Mouse (Mus musculus) heart, embryonic 16.5 days (tissue): ENCODE data around the gene Irf2. TPM values are rescaled to one million over a fixed set of nuclear protein-coding genes. Genes with fewer than 3 reads are reported as not detected.

Source experiments
- ATAC-seq: fragments of 200-750 bp; cut with Nextera tagmentation; replicated peaks from 2 replicates; pipeline ENCODE4 v1.8.0; 2017; ENCODE audit warnings: moderate number of reproducible peaks; ENCODE audit not compliant: insufficient read depth, low FRiP score; ENCODE audit errors: extremely low read depth
- H3K27ac ChIP-seq: fragments of 300-500 bp; sonication (generic); 2 replicates; pipeline ENCODE4 v1.5.1; 2014; ENCODE audit warnings: mild to moderate bottlenecking, low read length, control low read depth, moderate library complexity
- H3K27me3 ChIP-seq: fragments of 300-500 bp; sonication (generic); 2 replicates; pipeline ENCODE4 v1.6.1; 2014; ENCODE audit warnings: low read length, mixed read lengths; ENCODE audit not compliant: control insufficient read depth, insufficient read depth
- H3K36me3 ChIP-seq: fragments of 300-500 bp; sonication (generic); 2 replicates; pipeline ENCODE4 v1.6.1; 2014; ENCODE audit not compliant: control insufficient read depth, insufficient read depth
- H3K4me1 ChIP-seq: fragments of 300-500 bp; sonication (generic); 2 replicates; pipeline ENCODE4 v1.6.1; 2014; ENCODE audit warnings: low read length, mixed read lengths; ENCODE audit not compliant: control insufficient read depth, insufficient read depth
- H3K4me2 ChIP-seq: fragments of 300-500 bp; sonication (generic); 2 replicates; pipeline ENCODE4 v1.6.1; 2014; ENCODE audit warnings: low read depth, mild to moderate bottlenecking, control low read depth, low read length
- H3K4me3 ChIP-seq: fragments of 300-500 bp; sonication (generic); 2 replicates; pipeline ENCODE4 v1.5.1; 2014; ENCODE audit warnings: mild to moderate bottlenecking, control low read depth, low read length
- H3K9ac ChIP-seq: fragments of 300-500 bp; sonication (generic); 2 replicates; pipeline ENCODE4 v1.6.1; 2014; ENCODE audit warnings: low read length, control low read depth
- H3K9me3 ChIP-seq: fragments of 300-500 bp; sonication (generic); replicated peaks from 2 replicates; pipeline ENCODE4 v1.6.1; 2016; ENCODE audit warnings: low read length; ENCODE audit not compliant: control insufficient read depth
- WGBS: fragments of 180-500 bp; shearing (Covaris S2); extraction: QIAGEN DNeasy Blood & Tissue Kit; methylation state at CpG from one replicate; pipeline ENCODE4 v1.1.7; 2014; 5-methylcytosine and 5-hydroxymethylcytosine counted together
- polyA plus RNA-seq: library from polyadenylated mRNA; unstranded; fragments of >200 nt; fragmentation: Nextera tagmentation; extraction: Ambion mirVana; gene quantifications from 2 replicates; pipeline ENCODE4 v1.2.1, GENCODE M21; 2015

Gene Irf2
- polyA plus RNA-seq, 1 experiment from 2014 or later, result 22.5 TPM

GRCm38 (mm10) chr8:46871086-46871485, 131.6 kb downstream of the Irf2 start:
- no peak overlapping the region for H3K4me2 ChIP-seq

GRCm38 (mm10) chr8:46875615-46876293, 136.2 kb downstream of the Irf2 start:
- peak; percentile 52; the same call in 1 of the 2 replicates for ATAC-seq
- Histone ChIP-seq H3K9me3 (no peaks in the 10 kb centered on the region), H3K4me3 (no peak overlapping the region), H3K27ac (peak overlapping the region; percentile 17; the same call in 1 of the 2 replicates), H3K36me3 (no peaks in the 10 kb centered on the region), H3K4me2 (0 out of 2 replicates have a peak overlapping the region, but pooled peaks have one; percentile 17), H3K9ac (no peak overlapping the region), H3K27me3 (no peaks in the 10 kb centered on the region), H3K4me1 (peaks cover 6% of the 10 kb centered on the region)
- WGBS, result 28% methylated on average over 2 of the region's 2 CpGs

More at GRCm38 (mm10) chr8:46871086-46871485, 131.6 kb downstream of the Irf2 start:
- WGBS, result 79% methylated on average over 4 of the region's 4 CpGs
- Histone ChIP-seq H3K9ac (no peak overlapping the region), H3K9me3 (no peaks in the 10 kb centered on the region), H3K4me1 (peaks cover 22% of the 10 kb centered on the region), H3K27ac (no peak overlapping the region), H3K4me3 (no peak overlapping the region), H3K27me3 (no peaks in the 10 kb centered on the region), H3K36me3 (no peaks in the 10 kb centered on the region)
- no peak for ATAC-seq

GRCm38 (mm10) chr8:46881348-46881747, 141.8 kb downstream of the Irf2 start:
- no peaks in the 10 kb centered on the region for H3K4me1 ChIP-seq
- H3K36me3 ChIP-seq, result no peaks in the 10 kb centered on the region
- ATAC-seq, result no peak
- WGBS, result 77% methylated on average over 6 of the region's 6 CpGs
- no peaks in the 10 kb centered on the region for H3K27me3 ChIP-seq
- H3K9me3 ChIP-seq, result no peaks in the 10 kb centered on the region
- no peak overlapping the region for H3K9ac ChIP-seq
- no peak overlapping the region for H3K27ac ChIP-seq
- H3K4me2 ChIP-seq, result no peak overlapping the region
- no peak overlapping the region for H3K4me3 ChIP-seq

DNA sequence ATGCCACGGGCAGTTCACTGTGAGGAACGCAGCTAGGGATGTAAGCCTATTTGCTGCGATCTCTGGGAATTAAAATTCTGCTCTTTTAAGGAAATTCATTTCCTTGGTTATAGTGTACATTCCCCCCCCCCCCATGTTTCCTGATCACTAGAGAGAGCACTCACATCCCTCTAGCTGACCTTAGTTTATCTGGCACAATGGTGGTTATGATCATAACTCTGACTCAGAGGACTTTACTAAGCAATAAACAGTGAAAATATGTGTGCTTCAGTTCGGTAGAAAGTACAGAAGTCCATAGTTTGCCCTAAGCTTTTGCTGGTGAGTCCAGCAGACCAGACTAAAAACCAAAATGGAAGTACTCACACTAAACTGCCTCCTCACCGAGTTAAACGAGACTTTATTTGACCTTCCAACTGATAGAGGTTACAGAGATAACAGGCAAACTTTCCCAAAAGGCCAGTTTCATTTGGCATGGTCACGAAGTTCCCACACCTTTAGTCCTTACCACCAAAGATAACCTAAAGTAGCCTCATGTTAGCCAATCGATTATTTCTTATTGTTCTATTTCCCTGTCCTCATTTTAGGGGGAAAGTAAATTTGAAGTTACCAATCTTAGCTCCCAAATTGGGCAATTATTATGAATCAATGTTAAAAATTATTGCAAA, 142.4 kb downstream of the Irf2 start:
- Histone ChIP-seq H3K36me3 (no peaks in the 10 kb centered on the region), H3K4me3 (no peak overlapping the region), H3K9ac (no peak overlapping the region), H3K4me1 (no peaks in the 10 kb centered on the region), H3K9me3 (0 out of 2 replicates have a peak, but pooled peaks cover 2% of the 10 kb centered on the region), H3K4me2 (no peak overlapping the region), H3K27me3 (no peaks in the 10 kb centered on the region), H3K27ac (no peak overlapping the region)
- 66% methylated on average over 8 of the region's 8 CpGs for WGBS
- no peak for ATAC-seq

- Histone ChIP-seq H3K36me3 (no peaks in the 10 kb centered on the region), H3K4me1 (peaks cover 1% of the 10 kb centered on the region; the same call in 1 of the 2 replicates), H3K27ac (no peak overlapping the region), H3K9me3 (0 out of 2 replicates have a peak, but pooled peaks cover 2% of the 10 kb centered on the region), H3K9ac (no peak overlapping the region), H3K4me2 (no peak overlapping the region), H3K27me3 (no peaks in the 10 kb centered on the region), H3K4me3 (no peak overlapping the region)
- 64% methylated on average over 5 of the region's 5 CpGs for WGBS
- ATAC-seq, result no peak
These were observed 143.2 kb downstream of the Irf2 start for GRCm38 (mm10) chr8:46882743-46883142.

DNA sequence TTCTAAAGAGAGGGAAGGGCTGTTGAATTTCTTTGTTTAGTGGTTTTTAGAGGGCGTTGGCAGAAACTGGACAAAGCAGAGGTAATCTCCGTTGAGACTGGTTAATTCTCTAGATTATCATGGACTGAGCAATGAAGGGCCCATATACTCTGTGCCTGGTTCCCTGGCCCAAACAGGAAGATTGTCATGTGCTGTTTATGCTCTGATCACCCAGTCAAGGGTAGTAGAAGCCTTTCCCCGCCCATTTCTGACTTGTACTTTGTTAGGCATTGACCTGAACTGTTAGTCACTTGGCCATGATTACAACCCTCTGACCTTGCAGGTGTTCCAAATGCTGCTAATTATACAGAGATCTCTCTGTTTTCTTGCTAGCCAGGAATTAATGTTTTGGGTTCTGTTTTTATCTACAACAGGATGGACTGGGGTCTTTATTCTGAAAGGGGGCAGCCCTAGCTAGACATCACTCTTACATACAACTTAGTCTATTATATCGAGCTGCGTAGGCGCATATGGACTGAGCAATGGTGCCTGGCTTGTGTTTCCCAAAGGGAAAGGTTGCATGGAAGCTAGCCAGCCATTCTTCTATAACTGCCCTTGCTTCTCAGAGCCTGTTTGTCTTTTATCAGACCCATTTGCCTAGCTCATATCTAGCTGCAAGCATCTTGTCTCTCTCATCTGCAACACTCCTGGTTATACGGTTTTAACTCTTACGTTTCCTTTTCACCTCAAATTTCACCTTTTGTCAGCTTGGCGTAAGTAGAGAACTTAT, 143.9 kb downstream of the Irf2 start:
- Histone ChIP-seq H3K4me1 (peaks cover 8% of the 10 kb centered on the region), H3K36me3 (no peaks in the 10 kb centered on the region), H3K27me3 (no peaks in the 10 kb centered on the region), H3K4me3 (no peak overlapping the region), H3K9me3 (0 out of 2 replicates have a peak, but pooled peaks cover 2% of the 10 kb centered on the region), H3K27ac (no peak overlapping the region), H3K9ac (no peak overlapping the region), H3K4me2 (no peak overlapping the region)
- 87% methylated on average over 9 of the region's 9 CpGs for WGBS
- no peak for ATAC-seq

DNA sequence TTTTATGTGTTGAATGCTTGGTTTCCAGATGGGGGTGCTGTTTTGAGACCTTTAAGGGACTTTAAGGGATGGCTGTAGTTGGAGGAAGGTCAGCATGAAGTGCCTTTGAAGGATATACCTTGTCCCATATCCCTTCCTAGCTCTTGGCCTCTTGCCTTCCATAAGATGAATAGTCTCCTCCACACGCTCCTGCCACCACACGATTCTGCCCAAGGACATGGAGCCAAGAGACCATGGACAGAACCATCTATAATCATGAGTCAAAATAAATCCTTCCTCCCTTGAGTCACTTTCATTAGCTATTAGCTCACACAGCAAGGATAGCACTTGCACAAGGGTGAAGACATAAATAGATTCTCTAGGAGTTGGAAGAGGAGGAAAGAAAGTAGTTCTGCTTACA, 146.3 kb downstream of the Irf2 start:
- Histone ChIP-seq H3K9ac (no peak overlapping the region), H3K4me1 (peaks cover 11% of the 10 kb centered on the region), H3K27me3 (no peaks in the 10 kb centered on the region), H3K4me3 (no peak overlapping the region), H3K27ac (no peak overlapping the region), H3K9me3 (0 out of 2 replicates have a peak, but pooled peaks cover 2% of the 10 kb centered on the region), H3K36me3 (no peaks in the 10 kb centered on the region), H3K4me2 (no peak overlapping the region)
- no peak for ATAC-seq
- 87% methylated on average over 2 of the region's 2 CpGs for WGBS

DNA sequence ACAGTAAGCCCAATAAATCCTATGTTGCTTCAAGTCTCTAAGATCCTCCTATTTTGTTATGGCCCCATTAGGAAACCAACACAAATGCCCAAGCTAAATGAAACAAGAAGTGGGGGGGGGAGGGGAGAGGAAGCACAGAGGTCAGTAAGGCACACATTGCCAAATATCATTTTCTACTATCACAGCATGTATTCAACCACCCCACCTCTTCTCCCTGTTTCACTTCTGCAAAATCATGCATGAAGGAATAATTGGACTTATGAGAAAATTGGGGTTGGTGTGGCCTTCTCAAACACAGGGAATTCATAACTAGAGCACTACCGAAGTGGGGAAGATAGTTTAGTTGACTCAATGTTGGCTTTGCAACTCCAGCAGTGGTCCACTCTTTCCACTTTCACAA, 146.7 kb downstream of the Irf2 start:
- H3K9ac ChIP-seq, result no peak overlapping the region
- ATAC-seq, result no peak
- H3K4me1 ChIP-seq, result peaks cover 11% of the 10 kb centered on the region
- H3K27me3 ChIP-seq, result no peaks in the 10 kb centered on the region
- 0 out of 2 replicates have a peak, but pooled peaks cover 2% of the 10 kb centered on the region for H3K9me3 ChIP-seq
- H3K4me3 ChIP-seq, result no peak overlapping the region
- 96% methylated on average over 1 of the region's 1 CpGs for WGBS
- no peak overlapping the region for H3K4me2 ChIP-seq
- H3K27ac ChIP-seq, result no peak overlapping the region
- no peaks in the 10 kb centered on the region for H3K36me3 ChIP-seq
